Mouse (Mus musculus) kidney, embryonic 15.5 days (tissue): ENCODE data around the gene Slc34a3. TPM values are rescaled to one million over a fixed set of nuclear protein-coding genes. Genes with fewer than 3 reads are reported as not detected.

Source experiments
- ATAC-seq: fragments of 200-750 bp; cut with Nextera tagmentation; replicated peaks from 2 replicates; pipeline ENCODE4 v1.8.0; 2017; ENCODE audit warnings: moderate TSS enrichment; ENCODE audit not compliant: low FRiP score
- H3K27ac ChIP-seq: fragments of 300-500 bp; sonication (generic); 2 replicates; pipeline ENCODE4 v1.5.1; 2015; ENCODE audit warnings: mild to moderate bottlenecking, inconsistent platforms
- H3K27me3 ChIP-seq: fragments of 300-500 bp; sonication (generic); 2 replicates; pipeline ENCODE4 v1.6.1; 2015; ENCODE audit warnings: inconsistent platforms
- H3K36me3 ChIP-seq: fragments of 300-500 bp; sonication (generic); 2 replicates; pipeline ENCODE4 v1.6.1; 2015; ENCODE audit warnings: inconsistent platforms
- H3K4me1 ChIP-seq: fragments of 300-500 bp; sonication (generic); 2 replicates; pipeline ENCODE4 v1.6.1; 2015; ENCODE audit warnings: inconsistent platforms
- H3K4me2 ChIP-seq: fragments of 300-500 bp; sonication (generic); 2 replicates; pipeline ENCODE4 v1.6.1; 2015; ENCODE audit warnings: moderate library complexity, mild to moderate bottlenecking, inconsistent platforms
- H3K4me3 ChIP-seq: fragments of 300-500 bp; sonication (generic); replicated peaks from 2 replicates; pipeline ENCODE4 v1.5.1; 2015; ENCODE audit warnings: mild to moderate bottlenecking, inconsistent platforms
- H3K9ac ChIP-seq: fragments of 300-500 bp; sonication (generic); 2 replicates; pipeline ENCODE4 v1.6.1; 2015; ENCODE audit warnings: mild to moderate bottlenecking, inconsistent platforms
- H3K9me3 ChIP-seq: fragments of 300-500 bp; sonication (generic); replicated peaks from 2 replicates; pipeline ENCODE4 v1.6.1; 2016; ENCODE audit warnings: inconsistent platforms
- WGBS: fragments of 180-500 bp; shearing (Covaris S2); methylation state at CpG from one replicate; pipeline ENCODE4 v1.1.7; 2015; ENCODE audit warnings: mixed read lengths; 5-methylcytosine and 5-hydroxymethylcytosine counted together
- polyA plus RNA-seq: library from polyadenylated mRNA; unstranded; fragments of >200 nt; fragmentation: Nextera tagmentation; extraction: Ambion mirVana; gene quantifications from 2 replicates; pipeline ENCODE4 v1.2.1, GENCODE M21; 2015

Slc34a3 gene
- polyA plus RNA-seq, 1 experiment from 2014 or later: 0.78 TPM

GRCm38 (mm10) chr2:25182664-25183063, 51.5 kb downstream of the Slc34a3 start:
- peak overlapping the region; percentile 92 for H3K4me2 ChIP-seq
- H3K27ac ChIP-seq: no peak overlapping the region
- H3K9me3 ChIP-seq: no peaks in the 10 kb centered on the region
- H3K9ac ChIP-seq: peak overlapping the region; percentile 37; the same call in 1 of the 2 replicates
- ATAC-seq: no peak
- H3K36me3 ChIP-seq: no peaks in the 10 kb centered on the region
- H3K27me3 ChIP-seq: peaks cover 68% of the 10 kb centered on the region
- H3K4me3 ChIP-seq: peak overlapping the region; percentile 67
- 14% methylated on average over 6 of the region's 6 CpGs for WGBS
- peaks cover 68% of the 10 kb centered on the region for H3K4me1 ChIP-seq

- Histone ChIP-seq H3K9ac (peak overlapping the region; percentile 64), H3K27me3 (peaks cover 72% of the 10 kb centered on the region), H3K4me3 (peak overlapping the region; percentile 67), H3K9me3 (no peaks in the 10 kb centered on the region), H3K27ac (peak overlapping the region; percentile 93), H3K36me3 (no peaks in the 10 kb centered on the region), H3K4me1 (peaks cover 75% of the 10 kb centered on the region), H3K4me2 (peak overlapping the region; percentile 92)
- ATAC-seq: no peak
- 1% methylated on average over 17 of the region's 17 CpGs for WGBS
Observed at GRCm38 (mm10) chr2:25181891-25182397, 52.2 kb downstream of the Slc34a3 start.

GRCm38 (mm10) chr2:25180973-25181890, 52.9 kb downstream of the Slc34a3 start:
- no peaks in the 10 kb centered on the region for H3K36me3 ChIP-seq
- peak overlapping the region; percentile 93 for H3K27ac ChIP-seq
- H3K9me3 ChIP-seq: no peaks in the 10 kb centered on the region
- H3K4me2 ChIP-seq: peak overlapping the region; percentile 92
- peak overlapping the region; percentile 64 for H3K9ac ChIP-seq
- H3K27me3 ChIP-seq: peaks cover 74% of the 10 kb centered on the region
- ATAC-seq: peak; percentile 30
- H3K4me3 ChIP-seq: peak overlapping the region; percentile 67
- H3K4me1 ChIP-seq: peaks cover 78% of the 10 kb centered on the region
- WGBS: under 1% methylated on average over 100 of the region's 100 CpGs

- H3K4me3 ChIP-seq: peak within 1 kb of the TSS; percentile 67
- peaks cover 74% of the 10 kb centered on the region for H3K27me3 ChIP-seq
- ATAC-seq: peak; percentile 84
- WGBS: under 1% methylated on average over 35 of the region's 35 CpGs
- H3K36me3 ChIP-seq: no peaks in the 10 kb centered on the region
- peaks cover 78% of the 10 kb centered on the region for H3K4me1 ChIP-seq
- peak within 1 kb of the TSS; percentile 92 for H3K4me2 ChIP-seq
- H3K9me3 ChIP-seq: no peaks in the 10 kb centered on the region
- peak within 1 kb of the TSS; percentile 93 for H3K27ac ChIP-seq
- H3K9ac ChIP-seq: peak within 1 kb of the TSS; percentile 64
Observed at GRCm38 (mm10) chr2:25180478-25180903, 53.7 kb downstream of the Slc34a3 start, which contains the start of gene Nrarp. TSS of gene Nrarp (plus strand) at chr2:25180758.

- Histone ChIP-seq H3K9ac (peak overlapping the region; percentile 29), H3K4me2 (peak overlapping the region; percentile 92), H3K4me1 (peaks cover 78% of the 10 kb centered on the region), H3K27ac (peak overlapping the region; percentile 93), H3K36me3 (no peaks in the 10 kb centered on the region), H3K27me3 (peaks cover 70% of the 10 kb centered on the region), H3K4me3 (peak overlapping the region; percentile 67), H3K9me3 (no peaks in the 10 kb centered on the region)
- WGBS: 23% methylated on average over 15 of the region's 15 CpGs
- ATAC-seq: no peak
Observed at GRCm38 (mm10) chr2:25179566-25180217, 54.5 kb downstream of the Slc34a3 start.

Other genes starting within 250 kb of the Slc34a3 start
- gene Nsmf, start 180.0 kb downstream of the Slc34a3 start, polyA plus RNA-seq: 76.5 and 91.4 TPM in 2 replicates
- 5.0 and 5.3 TPM in 2 replicates for gene Entpd8, start 154.1 kb downstream of the Slc34a3 start, polyA plus RNA-seq
- 0.77 and 1.1 TPM in 2 replicates for gene Noxa1, start 139.2 kb downstream of the Slc34a3 start, polyA plus RNA-seq
- 21.8 and 23.7 TPM in 2 replicates for gene Nrarp, start 53.6 kb downstream of the Slc34a3 start, polyA plus RNA-seq
- 11.7 and 14.1 TPM in 2 replicates for gene Tor4a, start 37.5 kb downstream of the Slc34a3 start, polyA plus RNA-seq
- 114 and 124 TPM in 2 replicates for gene Nelfb, start 22.9 kb downstream of the Slc34a3 start, polyA plus RNA-seq
- gene Stpg3, start 19.7 kb downstream of the Slc34a3 start, polyA plus RNA-seq: 0.23 and 0.55 TPM in 2 replicates
- gene Fam166a, start 15.6 kb downstream of the Slc34a3 start, polyA plus RNA-seq: 1.4 and 1.9 TPM in 2 replicates
- gene Tubb4b, start 9.7 kb downstream of the Slc34a3 start, polyA plus RNA-seq: 555 and 581 TPM in 2 replicates
- 0.31 and 0.41 TPM in 2 replicates for gene Rnf224, start 2.4 kb upstream of the Slc34a3 start, polyA plus RNA-seq
- gene Rnf208, start 7.9 kb upstream of the Slc34a3 start, polyA plus RNA-seq: 20.7 and 21.8 TPM in 2 replicates
- gene Cysrt1, start 8.1 kb upstream of the Slc34a3 start, polyA plus RNA-seq: 0.51 and 0.55 TPM in 2 replicates
- 5.3 and 5.4 TPM in 2 replicates for gene AL732309.1, start 12.5 kb upstream of the Slc34a3 start, polyA plus RNA-seq
- gene Tmem203, start 21.1 kb upstream of the Slc34a3 start, polyA plus RNA-seq: 23.4 and 23.6 TPM in 2 replicates
- gene Tprn, start 28.3 kb upstream of the Slc34a3 start, polyA plus RNA-seq: 9.2 and 11.3 TPM in 2 replicates
- 204 and 207 TPM in 2 replicates for gene Ssna1, start 38.1 kb upstream of the Slc34a3 start, polyA plus RNA-seq
- 123 and 129 TPM in 2 replicates for gene Anapc2, start 38.1 kb upstream of the Slc34a3 start, polyA plus RNA-seq
- gene Tmem210, start 53.8 kb upstream of the Slc34a3 start, polyA plus RNA-seq: not detected in 2 replicates
- 0.46 TPM in 1 of 2 replicates, not detected in the other for gene Lrrc26, start 55.6 kb upstream of the Slc34a3 start, polyA plus RNA-seq
- gene Grin1, start 84.8 kb upstream of the Slc34a3 start, polyA plus RNA-seq: 0.53 and 0.71 TPM in 2 replicates
- gene Man1b1, start 98.0 kb upstream of the Slc34a3 start, polyA plus RNA-seq: 50.5 and 53.2 TPM in 2 replicates
- gene Dpp7, start 122.0 kb upstream of the Slc34a3 start, polyA plus RNA-seq: 23.4 TPM in 2 replicates
- 24.9 and 27.3 TPM in 2 replicates for gene Uap1l1, start 131.3 kb upstream of the Slc34a3 start, polyA plus RNA-seq
- gene Sapcd2, start 138.0 kb upstream of the Slc34a3 start, polyA plus RNA-seq: 40.4 and 42.7 TPM in 2 replicates
- gene Entpd2, start 161.5 kb upstream of the Slc34a3 start, polyA plus RNA-seq: 4.5 and 4.6 TPM in 2 replicates
- 41.3 and 52.5 TPM in 2 replicates for gene Npdc1, start 165.0 kb upstream of the Slc34a3 start, polyA plus RNA-seq
- gene Fut7, start 188.9 kb upstream of the Slc34a3 start, polyA plus RNA-seq: 0.08 and 0.18 TPM in 2 replicates
- 11.0 and 11.1 TPM in 2 replicates for gene Abca2, start 194.3 kb upstream of the Slc34a3 start, polyA plus RNA-seq
- 3.6 and 3.9 TPM in 2 replicates for gene Clic3, start 222.5 kb upstream of the Slc34a3 start, polyA plus RNA-seq
- 30.4 and 31.8 TPM in 2 replicates for gene Paxx, start 226.7 kb upstream of the Slc34a3 start, polyA plus RNA-seq
- 1.6 and 2.2 TPM in 2 replicates for gene Ptgds, start 235.7 kb upstream of the Slc34a3 start, polyA plus RNA-seq